Mouse (Mus musculus): Measurements from ENCODE around the gene Dnah17. TPM values are rescaled to one million over a fixed set of nuclear protein-coding genes. Genes with fewer than 3 reads are reported as not detected.

The Dnah17 gene
- polyA plus RNA-seq, 1 experiment from 2014 or later = 0.04 TPM

DNA sequence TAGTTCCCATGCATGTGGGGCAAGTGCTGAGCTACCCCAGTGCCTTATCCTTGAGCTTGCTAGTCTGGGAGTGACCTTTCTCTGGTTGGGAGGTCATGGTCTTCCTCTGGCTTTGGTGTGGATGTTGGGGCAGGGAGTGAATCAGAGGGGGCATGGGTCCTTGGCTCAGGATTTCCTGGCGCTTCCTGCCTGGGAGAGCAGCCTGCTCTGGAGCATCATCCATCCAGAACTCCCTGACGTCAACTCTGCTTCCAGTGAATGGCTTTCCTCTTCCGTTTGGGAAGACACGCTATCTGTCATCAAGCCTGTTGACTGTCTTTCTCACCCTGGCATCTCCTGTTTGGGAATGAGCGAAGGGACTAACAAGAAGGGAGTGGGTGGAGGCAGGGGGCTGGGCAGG is 148.0 kb downstream of the Dnah17 start:
- WGBS = 63% methylated on average over 5 of the region's 5 CpGs
- TF ChIP-seq EP300 (optimal IDR thresholded peaks at IDR 0.05) (no peak), CTCF (IDR thresholded peaks at IDR 0.05; ENCODE audit: low read depth) (no peak)

DNA sequence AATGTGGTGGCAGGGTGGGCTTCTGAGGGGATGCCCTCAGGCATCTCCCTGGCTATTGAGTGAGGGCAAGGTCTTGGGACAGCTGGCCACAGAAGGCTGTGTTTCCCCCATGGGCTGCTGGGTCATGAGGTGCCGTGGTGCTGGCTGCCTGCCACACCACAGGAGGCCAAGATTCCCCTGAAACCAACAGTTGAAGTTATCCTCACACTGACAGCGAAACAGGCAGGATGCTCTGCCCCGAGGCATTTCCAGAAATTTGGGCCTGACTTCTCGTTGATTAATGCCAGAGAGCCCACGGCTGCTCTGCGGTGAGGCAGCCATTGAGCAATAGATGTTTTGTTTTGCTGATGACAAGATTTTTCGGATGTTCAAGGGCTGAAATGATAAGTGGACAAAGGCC is 151.0 kb downstream of the Dnah17 start:
- H3K4me1 ChIP-seq (replicated peaks; ENCODE audit: control insufficient read depth, insufficient read depth) = no peaks in the 10 kb centered on the region
- no peak overlapping the region for H3K4me3 ChIP-seq (ENCODE audit: low read depth, low read length)
- H3K27me3 ChIP-seq (ENCODE audit: control insufficient read depth, insufficient read depth, low read length) = no peaks in the 10 kb centered on the region
- TF ChIP-seq EP300 (optimal IDR thresholded peaks at IDR 0.05) = no peak
- TF ChIP-seq CTCF (IDR thresholded peaks at IDR 0.05; ENCODE audit: low read depth) = no peak
- no peaks in the 10 kb centered on the region for H3K9me3 ChIP-seq (ENCODE audit: control insufficient read depth, low read length)
- no peak overlapping the region for H3K9ac ChIP-seq (ENCODE audit: low read length)
- H3K27ac ChIP-seq (replicated peaks) = no peak overlapping the region
- WGBS = 49% methylated on average over 7 of the region's 7 CpGs
- H3K36me3 ChIP-seq (ENCODE audit: control insufficient read depth, insufficient read depth, low read length) = no peaks in the 10 kb centered on the region
- DNase-seq (ENCODE audit: low spot score) (no peak), ATAC-seq (ENCODE audit: low FRiP score, low TSS enrichment) (no peak)
- no peak overlapping the region for H3K4me2 ChIP-seq (replicated peaks; ENCODE audit: low read depth)

More for the DNA sequence above, 148.0 kb downstream of the Dnah17 start:
- Histone ChIP-seq H3K4me3 (ENCODE audit: low read depth, low read length) (no peak overlapping the region), H3K27me3 (ENCODE audit: control insufficient read depth, insufficient read depth, low read length) (no peaks in the 10 kb centered on the region), H3K36me3 (ENCODE audit: control insufficient read depth, insufficient read depth, low read length) (no peaks in the 10 kb centered on the region), H3K4me2 (replicated peaks; ENCODE audit: low read depth) (no peak overlapping the region), H3K4me1 (replicated peaks; ENCODE audit: control insufficient read depth, insufficient read depth) (peaks cover 2% of the 10 kb centered on the region; the same call in 1 of the 2 replicates), H3K27ac (replicated peaks) (no peak overlapping the region), H3K9me3 (ENCODE audit: control insufficient read depth, low read length) (no peaks in the 10 kb centered on the region), H3K9ac (ENCODE audit: low read length) (no peak overlapping the region)
- ATAC-seq (ENCODE audit: low FRiP score, low TSS enrichment) = no peak
- DNase-seq (ENCODE audit: low spot score) = no peak

DNA sequence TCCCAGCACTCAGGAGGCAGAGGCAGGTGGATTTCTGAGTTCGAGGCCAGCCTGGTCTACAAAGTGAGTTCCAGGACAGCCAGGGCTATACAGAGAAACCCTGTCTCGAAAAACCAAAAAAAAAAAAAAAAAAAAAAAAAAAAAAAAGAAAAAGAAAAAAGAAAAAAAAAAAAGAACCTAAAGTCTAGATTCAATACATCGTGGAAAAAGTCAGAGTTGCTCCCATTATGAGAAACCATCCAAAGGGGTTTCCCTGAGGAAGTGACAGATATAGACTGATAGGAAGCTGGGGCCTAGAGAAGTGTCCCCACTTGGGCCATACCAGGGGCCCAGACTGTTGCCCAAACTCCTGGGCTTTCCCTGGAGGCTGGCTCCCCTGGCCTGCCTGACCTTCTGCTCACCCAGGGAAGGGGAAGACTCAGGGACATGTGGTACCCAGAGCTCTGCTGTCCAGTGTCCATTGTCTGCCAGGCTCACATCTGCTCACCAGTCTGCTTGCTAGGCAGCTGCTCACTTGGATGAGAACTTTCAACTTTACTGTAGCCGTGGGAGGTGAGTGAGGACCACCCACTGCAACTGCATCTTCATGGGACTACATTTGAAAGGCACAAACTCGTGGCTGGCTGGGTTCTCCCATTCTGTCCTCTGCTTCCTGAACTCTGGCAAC is 152.6 kb downstream of the Dnah17 start:
- no peaks in the 10 kb centered on the region for H3K4me1 ChIP-seq (replicated peaks; ENCODE audit: control insufficient read depth, insufficient read depth)
- H3K9me3 ChIP-seq (ENCODE audit: control insufficient read depth, low read length) = no peaks in the 10 kb centered on the region

DNA sequence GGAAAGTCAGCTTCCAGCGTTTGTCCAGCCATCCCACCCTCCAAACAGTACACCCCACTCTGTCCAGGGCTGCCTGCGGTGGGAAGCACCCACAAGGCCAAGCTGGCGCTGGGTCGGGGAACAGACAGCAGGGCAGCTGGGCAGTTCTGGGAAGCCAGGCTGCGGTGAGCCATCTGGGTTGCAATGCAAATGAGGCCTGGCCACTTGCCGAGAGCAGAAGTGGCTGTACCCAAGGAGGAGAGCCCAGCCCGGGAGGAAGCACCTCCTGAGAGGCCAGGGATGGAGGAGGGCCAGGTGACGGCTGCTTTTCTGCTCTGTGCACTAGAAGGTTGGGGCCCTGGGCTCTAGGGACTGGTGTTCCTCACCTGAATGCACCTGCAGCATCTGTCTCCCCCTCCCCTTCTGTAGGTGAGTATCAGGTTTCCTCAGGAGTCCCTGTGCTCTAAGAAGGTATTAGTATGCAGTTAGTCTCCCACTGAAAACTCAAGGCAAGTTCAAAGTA is 154.3 kb downstream of the Dnah17 start:
- WGBS = 38% methylated on average over 8 of the region's 8 CpGs
- H3K4me3 ChIP-seq (ENCODE audit: low read depth, low read length) = no peak overlapping the region
- no peak for TF ChIP-seq EP300 (optimal IDR thresholded peaks at IDR 0.05)
- no peaks in the 10 kb centered on the region for H3K4me1 ChIP-seq (replicated peaks; ENCODE audit: control insufficient read depth, insufficient read depth)
- no peak overlapping the region; the same call in 1 of the 2 replicates for H3K9ac ChIP-seq (ENCODE audit: low read length)
- H3K27me3 ChIP-seq (ENCODE audit: control insufficient read depth, insufficient read depth, low read length) = no peaks in the 10 kb centered on the region
- no peak overlapping the region for H3K27ac ChIP-seq (replicated peaks)
- ATAC-seq (ENCODE audit: low FRiP score, low TSS enrichment) = peak; percentile 46; the same call in 1 of the 2 replicates
- DNase-seq (ENCODE audit: low spot score) = peak; percentile 45
- H3K4me2 ChIP-seq (replicated peaks; ENCODE audit: low read depth) = no peak overlapping the region
- H3K36me3 ChIP-seq (ENCODE audit: control insufficient read depth, insufficient read depth, low read length) = no peaks in the 10 kb centered on the region
- H3K9me3 ChIP-seq (ENCODE audit: control insufficient read depth, low read length) = no peaks in the 10 kb centered on the region

More for the DNA sequence above, 152.6 kb downstream of the Dnah17 start:
- H3K9ac ChIP-seq (ENCODE audit: low read length) = no peak overlapping the region
- H3K4me2 ChIP-seq (replicated peaks; ENCODE audit: low read depth) = no peak overlapping the region
- H3K27me3 ChIP-seq (ENCODE audit: control insufficient read depth, insufficient read depth, low read length) = no peaks in the 10 kb centered on the region
- WGBS = 63% methylated on average over 4 of the region's 5 CpGs
- no peak for TF ChIP-seq CTCF (IDR thresholded peaks at IDR 0.05; ENCODE audit: low read depth)
- no peak for TF ChIP-seq EP300 (optimal IDR thresholded peaks at IDR 0.05)
- no peak overlapping the region for H3K4me3 ChIP-seq (ENCODE audit: low read depth, low read length)
- no peak overlapping the region for H3K27ac ChIP-seq (replicated peaks)
- ATAC-seq (ENCODE audit: low FRiP score, low TSS enrichment) (no peak), DNase-seq (ENCODE audit: low spot score) (no peak)
- no peaks in the 10 kb centered on the region for H3K36me3 ChIP-seq (ENCODE audit: control insufficient read depth, insufficient read depth, low read length)

DNA sequence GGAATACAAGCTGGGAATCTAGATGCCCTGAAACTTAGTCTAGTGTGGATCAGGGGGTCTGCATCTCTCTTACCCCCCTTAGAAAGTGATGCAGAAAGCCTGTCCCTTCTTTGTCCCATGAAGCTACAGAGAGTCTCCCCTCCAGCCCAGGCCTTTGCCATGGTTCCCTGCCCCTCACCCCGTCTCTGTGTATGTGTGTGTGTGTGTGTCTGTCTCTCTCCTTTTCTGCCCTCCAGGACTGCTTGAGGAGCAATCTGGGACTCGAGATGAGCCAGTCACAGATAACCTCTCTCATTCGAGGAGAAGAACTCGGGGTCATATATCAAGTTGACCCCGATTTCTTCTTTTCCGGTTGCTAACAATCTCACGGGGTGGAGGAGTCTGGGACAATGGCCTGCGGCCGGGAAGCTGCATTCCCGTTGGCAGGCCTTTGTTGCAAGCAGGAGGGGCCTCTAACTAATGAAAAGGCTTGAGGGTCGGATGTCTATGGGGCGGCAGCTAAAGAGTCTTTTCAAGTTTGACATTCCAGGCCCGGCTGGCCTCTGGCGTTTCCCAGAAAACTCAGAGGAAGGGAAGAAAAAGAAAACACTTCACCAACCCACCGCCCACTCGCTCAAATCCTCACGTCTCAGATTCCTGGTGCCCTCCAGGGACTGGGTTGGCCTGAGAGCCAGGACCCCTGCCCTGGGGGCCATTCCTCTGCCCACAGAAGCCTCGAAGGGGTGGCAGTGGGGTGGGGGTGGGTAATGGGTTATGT is 155.0 kb downstream of the Dnah17 start:
- no peak overlapping the region for H3K4me3 ChIP-seq (ENCODE audit: low read depth, low read length)
- H3K4me1 ChIP-seq (replicated peaks; ENCODE audit: control insufficient read depth, insufficient read depth) = no peaks in the 10 kb centered on the region
- H3K27ac ChIP-seq (replicated peaks) = no peak overlapping the region
- H3K9ac ChIP-seq (ENCODE audit: low read length) = peak overlapping the region; percentile 18; the same call in 1 of the 2 replicates
- no peak for ATAC-seq (ENCODE audit: low FRiP score, low TSS enrichment)
- no peak for DNase-seq (ENCODE audit: low spot score)
- H3K4me2 ChIP-seq (replicated peaks; ENCODE audit: low read depth) = no peak overlapping the region
- no peak for TF ChIP-seq CTCF (IDR thresholded peaks at IDR 0.05; ENCODE audit: low read depth)
- TF ChIP-seq EP300 (optimal IDR thresholded peaks at IDR 0.05) = no peak
- no peaks in the 10 kb centered on the region for H3K9me3 ChIP-seq (ENCODE audit: control insufficient read depth, low read length)
- H3K36me3 ChIP-seq (ENCODE audit: control insufficient read depth, insufficient read depth, low read length) = no peaks in the 10 kb centered on the region
- no peaks in the 10 kb centered on the region for H3K27me3 ChIP-seq (ENCODE audit: control insufficient read depth, insufficient read depth, low read length)
- 37% methylated on average over 18 of the region's 18 CpGs for WGBS

Measured in stomach, postnatal 0 days (tissue).